Mouse (Mus musculus) small intestine, adult 2 months (tissue): ENCODE results near the gene Pcyt1b.

ENCODE experiments used
- CTCF ChIP-seq: fragments of 200-500 bp; IDR thresholded peaks from 2 replicates; pipeline ENCODE4 v1.5.1; 2012; ENCODE audit warnings: low read depth, mild to moderate bottlenecking, control low read depth, inconsistent platforms, low read length, moderate library complexity, mixed read lengths; ENCODE audit not compliant: insufficient replicate concordance, insufficient read length; ENCODE audit errors: extremely low read depth
- POLR2A ChIP-seq: fragments of 200-500 bp; IDR thresholded peaks from 2 replicates; pipeline ENCODE4 v1.6.1; 2012; ENCODE audit warnings: low read depth, mild to moderate bottlenecking, control low read depth, inconsistent platforms, low read length, moderate library complexity

- TF ChIP-seq POLR2A, result no peak
- no peak for TF ChIP-seq CTCF
These were observed 22.8 kb upstream of the Pcyt1b start, which contains the start of gene Pola1 for GRCm38 (mm10) chrX:93631657-93632449.
